Mouse (Mus musculus): ENCODE data around the gene Slc41a1.

GRCm38 (mm10) chr1:131842221-131842620, 14.9 kb downstream of the Slc41a1 start:
- TF ChIP-seq CTCF (IDR thresholded peaks at IDR 0.05; ENCODE audit: low read depth) (no peak), EP300 (IDR thresholded peaks at IDR 0.05; ENCODE audit: low read depth) (no peak)

Measured in liver, embryonic 14.5 days (tissue).